Mouse (Mus musculus) CH12.LX (cell line): ENCODE measurements at regions not wholly inside any gene's neighbourhood (a gene's known extent, or its start where the extent isn't known, plus 50 kb on each side); places are given as distances from the start of the nearest gene placed in this dataset.

ENCODE experiments used
- EP300 ChIP-seq: IDR thresholded peaks from 2 replicates; pipeline ENCODE4 v1.6.1; 2011; ENCODE audit warnings: low read length, improper control_type of control experiment
- ETS1 ChIP-seq: conservative IDR thresholded peaks from 2 replicates; pipeline ENCODE4 v1.6.1; 2012; ENCODE audit warnings: low read depth, mild to moderate bottlenecking, inconsistent platforms, low read length, improper control_type of control experiment, moderate library complexity

DNA sequence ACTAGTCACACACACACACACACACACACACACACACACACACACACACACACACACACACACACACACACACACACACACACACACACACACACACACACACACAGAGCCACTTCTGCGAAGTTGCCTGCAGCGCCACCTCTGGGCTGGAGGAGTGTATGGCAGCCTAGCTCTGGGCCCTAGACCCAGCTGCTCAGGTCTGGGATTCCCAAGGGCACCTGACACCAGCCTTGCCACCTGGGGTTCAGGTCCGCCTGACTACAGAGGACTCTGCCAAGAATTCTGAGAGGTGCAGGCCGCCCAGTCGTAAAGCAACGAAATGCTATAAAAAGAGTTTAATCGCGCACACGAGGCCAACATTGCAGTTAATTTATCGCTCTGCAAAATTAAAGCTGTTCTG lies 163.8 kb downstream of the Kif26a start:
- TF ChIP-seq ETS1 (no peak), EP300 (no peak)
